Mouse (Mus musculus): ENCODE measurements around the gene Thnsl2. TPM values are rescaled to one million over a fixed set of nuclear protein-coding genes. Genes with fewer than 3 reads are reported as not detected.
A peak's percentile ranks its signal among the peaks of the same experiment; 100 is the strongest.

Thnsl2 gene
- polyA plus RNA-seq, 1 experiment from 2014 or later, result 4.2 TPM

DNA sequence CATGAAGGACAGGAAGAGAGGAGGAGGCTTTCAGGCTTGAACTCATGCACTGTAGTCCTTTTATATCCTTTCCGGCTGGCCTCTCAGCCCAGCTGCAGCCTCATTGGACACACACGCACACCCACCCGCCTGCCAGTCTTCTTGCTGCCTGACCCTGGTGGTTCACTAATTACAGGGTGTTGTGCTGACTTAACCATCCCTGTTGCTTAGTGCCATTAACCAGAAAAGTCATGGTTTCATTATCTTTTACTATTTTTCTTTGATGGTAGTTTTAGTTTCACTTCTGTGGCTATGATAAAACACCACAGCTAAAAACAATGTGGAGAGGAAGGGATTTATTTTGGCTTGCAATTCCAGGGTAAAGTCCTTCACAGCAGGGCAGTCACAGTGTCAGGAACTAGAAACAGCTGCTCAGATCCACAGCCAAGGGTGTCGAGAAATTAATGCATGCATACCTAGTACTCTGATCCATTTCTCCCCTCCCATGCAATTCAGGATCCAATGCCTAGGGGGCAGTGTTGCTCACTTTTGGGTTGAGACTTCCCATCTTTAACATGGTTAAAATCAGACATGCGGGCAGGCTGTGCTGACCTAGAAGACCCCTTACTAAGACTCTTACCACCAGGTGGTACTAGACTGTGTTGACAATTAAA is 12.6 kb upstream of the Thnsl2 start:
- Histone ChIP-seq H3K4me2 (no peak overlapping the region), H3K4me1 (replicated peaks) (no peaks in the 10 kb centered on the region), H3K27ac (no peak overlapping the region), H3K9me3 (no peaks in the 10 kb centered on the region), H3K9ac (no peak overlapping the region), H3K36me3 (no peaks in the 10 kb centered on the region), H3K27me3 (no peaks in the 10 kb centered on the region), H3K4me3 (no peak overlapping the region)
- 77% methylated on average over 5 of the region's 5 CpGs for WGBS
- no peak for ATAC-seq (ENCODE audit: low FRiP score)

DNA sequence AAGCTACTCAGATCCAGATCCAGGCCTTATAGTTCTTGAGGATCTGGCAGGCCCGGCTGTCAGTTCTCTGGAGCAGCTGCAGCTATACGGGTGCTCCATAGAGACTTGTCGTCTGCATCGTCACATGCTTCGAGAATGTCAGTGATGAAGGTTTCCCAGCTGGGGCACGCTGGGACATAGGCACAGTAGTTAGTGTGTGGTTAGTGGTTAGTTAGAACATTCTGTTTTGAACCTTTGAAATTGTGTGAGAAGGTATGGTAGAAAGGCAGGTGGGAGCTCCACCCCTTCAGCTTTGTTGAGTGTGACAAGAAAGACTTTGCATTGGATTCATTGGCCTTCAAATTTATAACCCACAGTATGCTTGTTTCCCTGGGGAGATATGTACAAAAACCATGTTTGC is 10.6 kb upstream of the Thnsl2 start:
- Histone ChIP-seq H3K4me3 (no peak overlapping the region), H3K4me1 (replicated peaks) (no peaks in the 10 kb centered on the region), H3K9ac (no peak overlapping the region), H3K27ac (no peak overlapping the region), H3K36me3 (no peaks in the 10 kb centered on the region), H3K27me3 (no peaks in the 10 kb centered on the region), H3K4me2 (no peak overlapping the region), H3K9me3 (no peaks in the 10 kb centered on the region)
- 80% methylated on average over 6 of the region's 6 CpGs for WGBS
- ATAC-seq (ENCODE audit: low FRiP score), result no peak

DNA sequence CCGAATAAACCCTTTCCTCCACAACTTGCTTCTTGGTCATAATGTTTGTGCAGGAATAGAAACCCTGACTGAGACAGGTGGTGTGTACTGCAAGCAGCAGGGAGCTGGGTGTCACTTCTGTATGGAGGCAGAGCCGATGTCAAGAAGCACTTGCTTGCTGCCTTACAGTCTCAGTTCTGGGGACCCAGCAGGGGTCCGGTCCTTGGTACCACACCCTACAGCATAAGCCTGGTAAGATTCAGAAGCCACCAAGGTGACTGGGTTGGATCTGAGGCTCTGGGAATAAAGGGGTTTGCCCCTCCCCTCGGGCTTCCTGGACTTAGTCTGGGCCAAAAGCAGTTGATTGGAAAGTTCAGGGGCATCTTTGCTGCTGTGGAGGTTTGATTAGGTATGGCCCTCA is 9.2 kb upstream of the Thnsl2 start:
- Histone ChIP-seq H3K4me1 (replicated peaks) (no peaks in the 10 kb centered on the region), H3K4me2 (no peak overlapping the region), H3K27me3 (no peaks in the 10 kb centered on the region), H3K9ac (no peak overlapping the region), H3K27ac (no peak overlapping the region), H3K36me3 (no peaks in the 10 kb centered on the region), H3K9me3 (no peaks in the 10 kb centered on the region), H3K4me3 (no peak overlapping the region)
- no peak for ATAC-seq (ENCODE audit: low FRiP score)
- WGBS, result 87% methylated on average over 4 of the region's 4 CpGs

DNA sequence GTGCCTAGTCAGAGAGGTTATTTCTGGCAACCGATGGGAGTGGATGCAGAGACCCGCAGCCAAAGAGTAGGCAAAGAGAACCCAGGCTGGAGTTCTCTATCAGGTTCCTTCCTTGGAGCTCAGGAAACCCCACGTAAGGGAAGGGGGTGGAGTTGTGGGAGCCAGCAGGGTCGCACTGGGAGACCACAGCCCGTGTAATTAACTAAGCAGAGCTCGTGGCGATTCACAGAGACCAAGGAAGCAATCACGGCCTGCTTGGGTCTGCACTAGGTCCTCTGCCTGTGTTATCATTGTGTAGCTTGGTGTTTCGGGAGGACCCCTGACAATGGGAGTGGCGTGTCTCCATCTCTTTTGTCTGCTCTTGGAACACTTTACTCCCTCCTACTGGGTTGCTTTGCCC is 6.9 kb upstream of the Thnsl2 start:
- H3K27ac ChIP-seq, result no peak overlapping the region
- WGBS, result 35% methylated on average over 10 of the region's 10 CpGs
- no peak overlapping the region for H3K9ac ChIP-seq

DNA sequence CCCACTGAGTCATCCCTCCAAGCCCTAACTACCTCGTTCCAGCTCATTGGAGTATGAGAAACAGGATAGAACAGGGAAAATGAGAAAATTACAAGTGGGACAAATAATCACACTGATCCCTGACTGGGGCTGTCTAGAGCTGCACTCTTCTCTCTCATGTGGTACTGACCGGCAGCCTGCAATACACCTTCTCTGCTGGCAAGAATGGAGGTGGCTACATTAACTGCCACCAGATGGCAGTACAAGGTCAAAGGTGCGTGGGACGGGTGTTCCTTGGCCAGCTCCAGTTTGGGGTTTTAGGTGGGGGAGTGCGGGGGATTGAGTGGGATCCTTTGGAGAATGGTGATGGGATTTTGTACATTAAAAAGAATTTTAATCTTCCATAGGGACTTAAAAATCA is 5.3 kb upstream of the Thnsl2 start:
- H3K27me3 ChIP-seq, result no peaks in the 10 kb centered on the region
- H3K27ac ChIP-seq, result no peak overlapping the region
- 21% methylated on average over 5 of the region's 5 CpGs for WGBS
- no peaks in the 10 kb centered on the region for H3K4me1 ChIP-seq (replicated peaks)
- H3K9ac ChIP-seq, result no peak overlapping the region
- no peak overlapping the region for H3K4me3 ChIP-seq
- no peak overlapping the region for H3K4me2 ChIP-seq
- H3K9me3 ChIP-seq, result no peaks in the 10 kb centered on the region
- no peaks in the 10 kb centered on the region for H3K36me3 ChIP-seq
- ATAC-seq (ENCODE audit: low FRiP score), result 0 out of 2 replicates have a peak, but pooled peaks have one; percentile 25

More for the DNA sequence above, 6.9 kb upstream of the Thnsl2 start:
- H3K27me3 ChIP-seq, result no peaks in the 10 kb centered on the region
- H3K36me3 ChIP-seq, result no peaks in the 10 kb centered on the region
- H3K4me1 ChIP-seq (replicated peaks), result no peaks in the 10 kb centered on the region
- no peak overlapping the region for H3K4me2 ChIP-seq
- no peaks in the 10 kb centered on the region for H3K9me3 ChIP-seq
- H3K4me3 ChIP-seq, result no peak overlapping the region
- no peak for ATAC-seq (ENCODE audit: low FRiP score)

DNA sequence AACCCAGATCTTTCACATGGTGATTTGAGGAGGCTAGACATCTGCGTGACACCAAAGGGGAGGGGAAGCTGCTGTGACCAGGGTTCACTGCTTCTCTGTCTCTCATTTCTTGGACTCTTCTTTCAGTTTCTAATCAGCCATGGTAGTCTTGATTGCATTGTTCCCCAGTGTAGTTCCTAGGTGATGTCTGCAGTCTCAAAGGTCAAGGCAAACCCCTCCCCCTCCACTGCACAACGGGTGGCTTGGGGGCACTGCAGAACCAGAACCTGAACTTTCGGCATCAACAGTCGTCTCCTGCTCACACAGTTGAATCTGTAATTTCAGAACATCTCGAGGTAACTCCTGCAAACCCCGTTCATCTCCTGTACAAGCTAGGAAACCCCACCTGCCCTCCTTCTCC is 4.1 kb upstream of the Thnsl2 start:
- H3K4me1 ChIP-seq (replicated peaks), result peaks cover 1% of the 10 kb centered on the region
- no peak overlapping the region for H3K4me2 ChIP-seq
- no peak overlapping the region for H3K4me3 ChIP-seq
- no peaks in the 10 kb centered on the region for H3K9me3 ChIP-seq
- 76% methylated on average over 6 of the region's 6 CpGs for WGBS
- no peak for ATAC-seq (ENCODE audit: low FRiP score)
- H3K9ac ChIP-seq, result no peak overlapping the region
- no peaks in the 10 kb centered on the region for H3K27me3 ChIP-seq
- no peak overlapping the region for H3K27ac ChIP-seq
- no peaks in the 10 kb centered on the region for H3K36me3 ChIP-seq

DNA sequence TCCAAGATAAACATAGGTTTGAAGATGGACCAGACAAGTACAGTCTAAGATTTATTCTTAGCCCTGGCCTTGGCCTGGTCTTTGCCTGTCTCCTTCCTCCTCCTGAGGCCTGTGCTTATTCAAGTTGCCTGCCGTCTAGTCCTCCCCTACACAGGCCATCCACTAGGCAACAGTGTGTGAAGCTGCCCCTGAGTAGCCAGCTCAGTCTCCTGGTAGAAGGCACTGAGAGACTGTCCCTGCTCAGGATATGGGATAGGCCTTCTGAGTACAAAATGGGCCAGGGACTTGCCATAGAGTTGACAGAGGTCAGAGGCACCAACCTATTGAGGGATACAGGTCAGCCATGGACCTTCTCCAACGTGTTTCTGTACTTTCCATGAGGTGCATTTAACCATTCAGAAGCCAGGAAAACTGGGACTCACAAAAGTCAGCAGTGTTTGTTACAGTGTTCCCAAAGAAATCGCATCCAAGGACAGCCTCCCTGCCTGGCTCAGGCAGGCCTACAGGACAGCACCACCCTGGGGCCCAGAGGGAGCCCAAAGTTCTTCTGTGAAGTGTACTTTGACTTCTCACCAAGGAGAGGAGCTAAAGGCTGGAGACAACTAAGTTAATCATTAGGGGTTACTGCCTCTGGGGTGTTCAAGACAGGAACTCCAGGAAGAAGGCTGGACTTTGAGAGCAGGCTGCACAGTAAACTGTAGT is 1.2 kb upstream of the Thnsl2 start:
- Histone ChIP-seq H3K36me3 (no peaks in the 10 kb centered on the region), H3K4me2 (no peak overlapping the region), H3K4me1 (replicated peaks) (peaks cover 6% of the 10 kb centered on the region), H3K9ac (no peak overlapping the region), H3K27me3 (0 out of 2 replicates have a peak, but pooled peaks cover 3% of the 10 kb centered on the region), H3K27ac (no peak overlapping the region), H3K4me3 (no peak overlapping the region), H3K9me3 (no peaks in the 10 kb centered on the region)
- ATAC-seq (ENCODE audit: low FRiP score), result no peak
- 73% methylated on average over 3 of the region's 3 CpGs for WGBS

DNA sequence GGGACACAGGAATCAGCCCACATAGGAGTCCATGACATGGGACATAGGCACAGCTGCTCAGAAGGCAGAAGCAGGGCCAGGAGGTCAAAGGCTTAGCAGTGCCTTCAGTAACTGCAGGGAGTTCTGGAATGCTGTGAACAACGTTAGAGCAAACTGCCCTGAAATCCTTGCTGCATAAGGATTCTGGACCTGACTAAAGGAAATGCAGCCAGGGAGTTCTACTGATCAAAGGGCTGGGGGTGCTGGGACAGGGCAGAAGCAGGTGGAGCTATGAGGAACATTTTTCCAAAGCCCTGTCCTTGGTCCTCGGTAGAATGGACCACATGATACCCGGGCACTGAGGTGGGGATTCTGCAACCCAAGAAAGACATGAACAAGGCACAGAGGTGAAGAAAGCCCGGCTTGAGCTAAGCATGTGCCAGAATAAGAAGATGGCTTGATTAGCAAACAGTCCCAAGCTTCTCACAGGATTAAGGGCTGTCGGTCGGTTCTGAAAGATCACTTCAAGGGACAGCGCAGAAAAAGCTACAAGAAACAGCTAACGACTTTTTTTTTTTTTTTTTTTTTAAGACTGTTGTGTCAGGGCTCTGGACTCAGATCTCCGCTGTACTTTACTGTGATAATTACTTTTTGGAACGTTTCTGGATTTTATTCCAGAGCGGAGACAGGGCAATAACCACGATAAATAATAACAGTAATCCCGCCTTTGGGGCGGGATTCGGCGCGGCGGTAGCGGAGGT is 915 bp downstream of the Thnsl2 start:
- peak; percentile 23 for ATAC-seq (ENCODE audit: low FRiP score)
- Histone ChIP-seq H3K4me3 (peak overlapping the region; percentile 54), H3K4me1 (replicated peaks) (peaks cover 6% of the 10 kb centered on the region), H3K27ac (peak overlapping the region; percentile 73), H3K4me2 (peak overlapping the region; percentile 79), H3K9me3 (no peaks in the 10 kb centered on the region), H3K27me3 (0 out of 2 replicates have a peak, but pooled peaks cover 3% of the 10 kb centered on the region), H3K36me3 (no peaks in the 10 kb centered on the region), H3K9ac (peak overlapping the region; percentile 82)
- 2% methylated on average over 19 of the region's 19 CpGs for WGBS

DNA sequence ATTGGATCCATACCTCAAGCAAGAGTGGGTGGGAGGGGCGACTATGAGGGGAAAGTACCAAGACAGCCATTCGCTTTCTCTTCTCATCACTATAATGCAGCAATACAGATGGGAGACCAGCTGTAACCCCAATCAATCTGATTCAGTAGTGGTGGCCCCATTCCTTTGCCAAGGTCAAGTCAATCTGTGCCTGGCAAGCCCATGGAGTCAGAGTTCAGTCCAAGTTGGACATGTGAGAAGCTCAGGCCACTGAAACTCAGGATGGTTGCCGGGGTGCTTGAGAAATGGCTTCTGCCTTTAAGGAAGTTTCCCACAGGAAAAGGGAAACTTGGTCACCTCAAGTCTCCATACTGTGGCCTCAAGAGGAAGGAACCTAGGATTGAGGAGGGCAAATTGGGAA is 9.2 kb downstream of the Thnsl2 start:
- Histone ChIP-seq H3K27me3 (no peaks in the 10 kb centered on the region), H3K9me3 (peaks cover 4% of the 10 kb centered on the region; the same call in 1 of the 2 replicates), H3K4me2 (no peak overlapping the region), H3K4me3 (no peak overlapping the region), H3K36me3 (no peaks in the 10 kb centered on the region), H3K4me1 (replicated peaks) (no peaks in the 10 kb centered on the region), H3K9ac (no peak overlapping the region), H3K27ac (no peak overlapping the region)
- 94% methylated on average over 3 of the region's 3 CpGs for WGBS
- no peak for ATAC-seq (ENCODE audit: low FRiP score)

DNA sequence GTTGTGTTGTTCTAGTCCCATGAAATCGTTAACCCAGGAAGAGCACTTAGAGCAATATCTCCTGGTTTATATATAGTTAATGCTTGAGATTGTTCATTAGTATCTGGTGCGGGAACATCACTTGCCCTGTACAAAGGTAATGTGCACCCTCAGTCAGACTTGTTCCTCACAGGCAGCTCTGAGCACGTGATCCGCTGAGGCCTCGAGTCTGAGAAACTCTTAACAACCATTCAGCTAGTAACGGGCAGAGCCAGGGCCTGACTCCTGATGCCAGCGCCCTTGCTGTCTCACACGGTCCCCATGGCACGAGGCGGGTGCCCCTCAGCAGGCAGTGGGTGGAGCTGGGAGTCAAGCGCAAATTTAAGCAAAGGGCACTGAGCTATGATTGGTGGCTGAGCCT is 10.7 kb downstream of the Thnsl2 start:
- no peak overlapping the region for H3K27ac ChIP-seq
- H3K4me1 ChIP-seq (replicated peaks), result no peaks in the 10 kb centered on the region
- no peaks in the 10 kb centered on the region for H3K27me3 ChIP-seq
- H3K9me3 ChIP-seq, result peaks cover 4% of the 10 kb centered on the region; the same call in 1 of the 2 replicates
- ATAC-seq (ENCODE audit: low FRiP score), result no peak
- 83% methylated on average over 11 of the region's 11 CpGs for WGBS
- no peak overlapping the region for H3K4me2 ChIP-seq
- no peak overlapping the region for H3K4me3 ChIP-seq
- H3K36me3 ChIP-seq, result no peaks in the 10 kb centered on the region
- no peak overlapping the region for H3K9ac ChIP-seq

DNA sequence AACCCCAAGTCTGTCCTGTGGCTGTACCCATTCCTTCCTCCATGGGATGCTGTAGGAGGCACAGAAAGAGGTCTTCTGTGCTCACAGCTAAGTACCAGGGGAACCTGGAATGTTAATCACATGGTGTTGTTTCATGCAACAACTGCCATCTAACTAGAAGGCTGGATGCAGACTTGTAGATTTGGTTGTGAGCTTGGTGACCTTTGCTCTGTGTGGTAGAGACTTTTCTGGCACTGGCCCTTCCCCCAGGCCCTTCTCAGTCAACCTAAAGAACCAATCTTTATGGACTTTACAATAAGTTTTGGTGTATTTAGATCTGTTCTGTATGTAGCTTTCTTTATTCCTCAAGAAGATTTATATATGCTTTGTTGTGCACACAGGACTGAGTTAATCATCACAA is 13.2 kb downstream of the Thnsl2 start:
- Histone ChIP-seq H3K4me3 (no peak overlapping the region), H3K9ac (no peak overlapping the region)

DNA sequence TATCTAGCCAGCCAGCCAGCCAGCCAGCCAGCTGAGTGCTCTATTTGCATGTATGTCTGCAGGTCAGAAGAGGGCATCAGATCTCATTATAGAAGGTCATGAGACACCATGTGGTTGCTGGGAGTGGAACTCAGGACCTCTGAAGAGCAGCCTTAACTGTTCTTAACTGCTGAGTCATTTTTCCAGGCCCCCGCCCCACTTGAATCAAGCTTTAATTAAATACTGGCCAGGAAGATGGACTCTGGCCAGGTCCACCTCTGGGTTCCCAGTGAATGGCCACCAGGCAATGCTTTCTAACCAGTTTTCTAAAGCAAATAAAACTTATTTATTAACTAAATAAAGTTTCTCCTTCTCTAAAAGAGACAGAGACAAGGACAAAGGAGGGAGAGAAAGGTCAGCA is 14.0 kb downstream of the Thnsl2 start:
- no peaks in the 10 kb centered on the region for H3K36me3 ChIP-seq
- H3K27me3 ChIP-seq, result no peaks in the 10 kb centered on the region
- 83% methylated on average over 1 of the region's 1 CpGs for WGBS
- no peak overlapping the region for H3K4me3 ChIP-seq
- no peak for ATAC-seq (ENCODE audit: low FRiP score)
- no peaks in the 10 kb centered on the region for H3K4me1 ChIP-seq (replicated peaks)
- H3K9me3 ChIP-seq, result no peaks in the 10 kb centered on the region
- H3K4me2 ChIP-seq, result no peak overlapping the region
- no peak overlapping the region for H3K9ac ChIP-seq
- H3K27ac ChIP-seq, result no peak overlapping the region

More for the DNA sequence above, 13.2 kb downstream of the Thnsl2 start:
- ATAC-seq (ENCODE audit: low FRiP score), result no peak
- Histone ChIP-seq H3K36me3 (no peaks in the 10 kb centered on the region), H3K4me2 (no peak overlapping the region), H3K27ac (no peak overlapping the region), H3K4me1 (replicated peaks) (no peaks in the 10 kb centered on the region), H3K9me3 (peaks cover 4% of the 10 kb centered on the region; the same call in 1 of the 2 replicates), H3K27me3 (no peaks in the 10 kb centered on the region)

All from hindbrain, embryonic 13.5 days (tissue).